Mouse (Mus musculus) CH12.LX (cell line): ENCODE data around the gene Pkp3. TPM values are rescaled to one million over a fixed set of nuclear protein-coding genes. Genes with fewer than 3 reads are reported as not detected.

ENCODE experiments used
- DNase-seq: peaks from one replicate; pipeline ENCODE4 v3.0.0-alpha.2; 2013; ENCODE audit errors: extremely low read depth
- H3K27ac ChIP-seq: 2 replicates; pipeline ENCODE4 v1.5.1; 2012; ENCODE audit warnings: low read depth, mild to moderate bottlenecking, control low read depth, moderate library complexity; ENCODE audit not compliant: insufficient read depth
- H3K27me3 ChIP-seq: replicated peaks from 2 replicates; pipeline ENCODE3; 2012; ENCODE audit warnings: inconsistent platforms
- H3K36me3 ChIP-seq, 2 experiments: replicated peaks in 1 of 2; 2 replicates each; pipeline versions ENCODE3 to v1.6.1; 2012; ENCODE audit warnings: inconsistent platforms in 1 of 2, low read length in 1 of 2, mild to moderate bottlenecking in 1 of 2, mixed read lengths in 1 of 2, moderate library complexity in 1 of 2; ENCODE audit not compliant: control insufficient read depth in 1 of 2, insufficient read depth in 1 of 2
- H3K4me1 ChIP-seq, 2 experiments: 2 replicates each; pipeline ENCODE4 v1.6.1; 2012; ENCODE audit warnings: inconsistent platforms in 1 of 2, moderate library complexity in 1 of 2; ENCODE audit not compliant: insufficient read depth in 2 of 2, control insufficient read depth in 1 of 2
- H3K4me2 ChIP-seq: 2 replicates; pipeline ENCODE4 v1.6.1; 2012; ENCODE audit warnings: low read depth, mild to moderate bottlenecking, control low read depth; ENCODE audit not compliant: poor library complexity, insufficient read depth, severe bottlenecking
- H3K4me3 ChIP-seq, 3 experiments: fragments of 150-350 bp in 1 of 3; sonication (generic) in 1 of 3; replicated peaks in 1 of 3; 2 replicates each; pipeline versions ENCODE3 to v1.5.1; 2011 to 2012; ENCODE audit warnings: low read depth in 2 of 3, low read length in 2 of 3, mild to moderate bottlenecking in 2 of 3, moderate library complexity in 2 of 3, control low read depth in 1 of 3, improper control_type of control experiment in 1 of 3, inconsistent platforms in 1 of 3, mixed read lengths in 1 of 3; ENCODE audit not compliant: poor library complexity in 1 of 3
- H3K79me2 ChIP-seq: replicated peaks from 2 replicates; pipeline ENCODE4 v1.6.1; 2012; ENCODE audit warnings: mild to moderate bottlenecking, moderate library complexity; ENCODE audit not compliant: control insufficient read depth, poor library complexity, insufficient read depth, severe bottlenecking; ENCODE audit errors: extremely low read depth
- H3K9ac ChIP-seq: 2 replicates; pipeline ENCODE4 v1.6.1; 2012; ENCODE audit warnings: low read depth, mild to moderate bottlenecking, control low read depth, moderate library complexity; ENCODE audit not compliant: insufficient read depth
- H3K9me3 ChIP-seq: replicated peaks from 2 replicates; pipeline ENCODE3; 2012; ENCODE audit warnings: low read length, inconsistent platforms, mixed read lengths
- CHD1 ChIP-seq: IDR thresholded peaks from 2 replicates; pipeline ENCODE4 v1.6.1; 2012; ENCODE audit warnings: low read depth, low read length, improper control_type of control experiment, inconsistent platforms
- CTCF ChIP-seq, 2 experiments: IDR thresholded peaks in 1 of 2; conservative IDR thresholded peaks in 1 of 2; 2 replicates each; pipeline ENCODE4 v1.5.1; 2011 to 2012; ENCODE audit warnings: low read depth in 2 of 2, low read length in 2 of 2, improper control_type of control experiment in 1 of 2, inconsistent platforms in 1 of 2, mild to moderate bottlenecking in 1 of 2, moderate library complexity in 1 of 2
- E2F4 ChIP-seq: IDR thresholded peaks from 2 replicates; pipeline ENCODE4 v1.6.1; 2011; ENCODE audit warnings: low read depth, low read length, improper control_type of control experiment; ENCODE audit not compliant: insufficient replicate concordance
- ETS1 ChIP-seq: conservative IDR thresholded peaks from 2 replicates; pipeline ENCODE4 v1.6.1; 2012; ENCODE audit warnings: low read depth, mild to moderate bottlenecking, inconsistent platforms, low read length, improper control_type of control experiment, moderate library complexity
- IRF4 ChIP-seq: IDR thresholded peaks from 2 replicates; pipeline ENCODE4 v1.6.1; 2014; ENCODE audit warnings: low read depth, mild to moderate bottlenecking, inconsistent platforms, low read length, improper control_type of control experiment
- KAT2A ChIP-seq: IDR thresholded peaks from 2 replicates; pipeline ENCODE4 v1.6.1; 2012; ENCODE audit warnings: low read length, improper control_type of control experiment, inconsistent platforms; ENCODE audit not compliant: insufficient replicate concordance
- MAFK ChIP-seq: IDR thresholded peaks from 2 replicates; pipeline ENCODE4 v1.6.1; 2011; ENCODE audit warnings: low read length, improper control_type of control experiment; ENCODE audit not compliant: insufficient replicate concordance
- MXI1 ChIP-seq: IDR thresholded peaks from 2 replicates; pipeline ENCODE4 v1.6.1; 2011; ENCODE audit warnings: mild to moderate bottlenecking, low read depth, low read length, improper control_type of control experiment
- NELFE ChIP-seq: IDR thresholded peaks from 2 replicates; pipeline ENCODE4 v1.6.1; 2011; ENCODE audit warnings: low read depth, low read length, improper control_type of control experiment
- PAX5 ChIP-seq: IDR thresholded peaks from 2 replicates; pipeline ENCODE4 v1.6.1; 2012; ENCODE audit warnings: low read length, inconsistent platforms, mixed read lengths
- POLR2AphosphoS2 ChIP-seq: IDR thresholded peaks from 2 replicates; pipeline ENCODE4 v1.6.1; 2011; ENCODE audit warnings: low read depth, low read length, improper control_type of control experiment
- RAD21 ChIP-seq: IDR thresholded peaks from 2 replicates; pipeline ENCODE4 v1.6.1; 2011; ENCODE audit warnings: low read depth, mild to moderate bottlenecking, low read length, improper control_type of control experiment, moderate library complexity
- RCOR1 ChIP-seq: conservative IDR thresholded peaks from 2 replicates; pipeline ENCODE4 v1.6.1; 2012; ENCODE audit warnings: low read depth, mild to moderate bottlenecking, inconsistent platforms, low read length, improper control_type of control experiment
- SMC3 ChIP-seq: IDR thresholded peaks from 2 replicates; pipeline ENCODE4 v1.6.1; 2011; ENCODE audit warnings: low read depth, low read length, improper control_type of control experiment
- TCF12 ChIP-seq: IDR thresholded peaks from 2 replicates; pipeline ENCODE4 v1.6.1; 2014; ENCODE audit warnings: low read depth, mild to moderate bottlenecking, inconsistent platforms, low read length, improper control_type of control experiment
- ZC3H11A ChIP-seq: IDR thresholded peaks from 2 replicates; pipeline ENCODE4 v1.6.1; 2012; ENCODE audit warnings: low read depth, mild to moderate bottlenecking, inconsistent platforms, low read length, improper control_type of control experiment
- dilution Hi-C: fragments of 300-500 bp; cut with MboI; formaldehyde crosslinking; loops from 2 replicates; pipeline ENCODE4 v1.14.3; 2020; ENCODE audit warnings: low sequenced_read_pairs; ENCODE audit not compliant: extremely low pct_unique_long_range_greater_than_20kb, extremely low pct_ligation_motif_present
- in situ Hi-C: fragments of 300-500 bp; cut with MboI; formaldehyde crosslinking; loops from 3 replicates; pipeline ENCODE4 v1.14.3; 2019; ENCODE audit warnings: low sequenced_read_pairs, low pct_ligation_motif_present, low pct_unique_long_range_greater_than_20kb, mixed read lengths
- polyA plus RNA-seq: library from polyadenylated mRNA; unstranded; fragments of >175 nt; gene quantifications from 2 replicates; pipeline ENCODE4 v1.2.1, GENCODE M21; 2012; ENCODE audit warnings: low read depth; ENCODE audit not compliant: insufficient read length
- total RNA-seq, 2 experiments: library from RNA; depleted of rRNA; stranded (reverse); fragments of 300-350 nt in 1 of 2; fragments of >200 nt in 1 of 2; gene quantifications; 2 replicates each; pipeline ENCODE4 v1.2.3; 2012 to 2014

Pkp3 gene
- total and polyA plus RNA-seq, 3 experiments, result 25.3 to 63.1 (median 37.8) TPM

DNA sequence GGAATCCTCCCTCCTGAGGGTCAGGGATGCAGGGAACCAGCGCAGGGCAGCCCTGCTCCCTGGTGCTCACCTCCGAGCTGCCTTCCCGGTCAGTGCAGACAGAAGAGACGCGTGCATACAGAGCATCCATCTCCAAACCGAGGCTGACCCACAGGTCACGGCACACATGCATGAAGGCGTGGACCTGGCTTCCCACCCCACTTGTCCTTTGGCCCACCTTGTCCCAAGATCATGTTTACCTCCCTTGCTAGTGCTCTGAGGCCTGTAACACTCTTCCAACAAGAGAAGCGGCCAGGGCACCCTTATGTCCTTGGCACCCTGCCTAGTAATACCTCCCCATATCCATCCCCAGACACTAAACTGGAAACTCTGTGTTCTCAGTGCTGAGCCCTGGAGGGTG, 37.9 kb downstream of the Pkp3 start:
- no peak overlapping the region for H3K4me2 ChIP-seq
- in situ Hi-C loops (no loop called here), dilution Hi-C loops (no loop called here)
- no peak overlapping the region for H3K4me3 ChIP-seq
- no peaks in the 10 kb centered on the region; a peak in 1 of 4 replicates for H3K4me1 ChIP-seq
- H3K9ac ChIP-seq, result no peak overlapping the region
- no peaks in the 10 kb centered on the region for H3K36me3 ChIP-seq
- DNase-seq, result no peak
- H3K27ac ChIP-seq, result no peak overlapping the region
- no peaks in the 10 kb centered on the region for H3K9me3 ChIP-seq
- no peaks in the 10 kb centered on the region for H3K79me2 ChIP-seq
- H3K27me3 ChIP-seq, result peaks cover 37% of the 10 kb centered on the region
- no peak for TF ChIP-seq MAFK
- no peak for TF ChIP-seq E2F4
- TF ChIP-seq TCF12, result no peak
- TF ChIP-seq, all 38 proteins: peak for 0

- no peak for TF ChIP-seq SMC3
- TF ChIP-seq ZC3H11A, result no peak
- TF ChIP-seq NELFE, result no peak
- no peak for TF ChIP-seq CHD1
- TF ChIP-seq POLR2AphosphoS2, result no peak
- TF ChIP-seq RAD21, result no peak
- no peak for TF ChIP-seq E2F4
- TF ChIP-seq KAT2A, result no peak
- no peak for TF ChIP-seq IRF4
- TF ChIP-seq CTCF (conservative IDR thresholded peaks at IDR 0.05 in 1 of 2, IDR thresholded peaks at IDR 0.05 in 1 of 2; ENCODE audit: low read depth in 2 of 2, low read length in 2 of 2), result no peak
- no peak for TF ChIP-seq RCOR1
- TF ChIP-seq ETS1, result no peak
- TF ChIP-seq PAX5, result no peak
- TF ChIP-seq MXI1, result no peak
- TF ChIP-seq, all 38 proteins: peak for 0
- no peaks in the 10 kb centered on the region for H3K36me3 ChIP-seq
- no peak for DNase-seq
- H3K4me1 ChIP-seq, result no peaks in the 10 kb centered on the region; a peak in 1 of 4 replicates
- H3K27me3 ChIP-seq, result peaks cover 30% of the 10 kb centered on the region
- dilution Hi-C loops, result no loop called here
- H3K27ac ChIP-seq, result no peak within 1 kb of the TSS
- no peaks in the 10 kb centered on the region for H3K9me3 ChIP-seq
- in situ Hi-C loops, result no loop called here
- H3K79me2 ChIP-seq, result no peaks in the 10 kb centered on the region
- no peak within 1 kb of the TSS for H3K4me3 ChIP-seq
- no peak within 1 kb of the TSS for H3K9ac ChIP-seq
- H3K4me2 ChIP-seq, result no peak within 1 kb of the TSS
These were observed 39.6 kb downstream of the Pkp3 start, which contains the start of gene Ano9 for GRCm38 (mm10) chr7:141117636-141118035. TSS of gene Ano9 (minus strand) at chr7:141117806.
